Mouse (Mus musculus): Measurements from ENCODE around the gene Phc2. TPM values are rescaled to one million over a fixed set of nuclear protein-coding genes. Genes with fewer than 3 reads are reported as not detected.

The Phc2 gene
- total RNA-seq, 2 experiments from 2014 or later, result 17.3 to 25.1 TPM

- TF ChIP-seq CTCF (IDR thresholded peaks at IDR 0.05), result no peak
- H3K4me3 ChIP-seq, result no peak overlapping the region
- intact Hi-C loops (cut with DNase I), result no loop called here
Observed at GRCm38 (mm10) chr4:128705138-128705720, 50.7 kb downstream of the Phc2 start.

GRCm38 (mm10) chr4:128706626-128707025 lies 52.1 kb downstream of the Phc2 start:
- TF ChIP-seq CTCF (IDR thresholded peaks at IDR 0.05), result peak; percentile 14; the same call in 1 of the 2 replicates
- Histone ChIP-seq H3K27ac (no peak overlapping the region), H3K4me3 (no peak overlapping the region)
- no peak for DNase-seq
- intact Hi-C loops (cut with DNase I), result no loop called here

More at GRCm38 (mm10) chr4:128705138-128705720, 50.7 kb downstream of the Phc2 start:
- DNase-seq, result no peak
- H3K27ac ChIP-seq, result no peak overlapping the region

GRCm38 (mm10) chr4:128707384-128707783 lies 52.9 kb downstream of the Phc2 start:
- Histone ChIP-seq H3K27ac (no peak overlapping the region), H3K4me3 (no peak overlapping the region)
- DNase-seq, result no peak
- intact Hi-C loops (cut with DNase I), result no loop called here
- TF ChIP-seq CTCF (IDR thresholded peaks at IDR 0.05), result no peak

GRCm38 (mm10) chr4:128709061-128709780 lies 54.7 kb downstream of the Phc2 start:
- no peak overlapping the region for H3K4me3 ChIP-seq
- intact Hi-C loops (cut with DNase I), result no loop called here
- DNase-seq, result no peak
- H3K27ac ChIP-seq, result no peak overlapping the region
- no peak for TF ChIP-seq CTCF (IDR thresholded peaks at IDR 0.05)

- TF ChIP-seq CTCF (IDR thresholded peaks at IDR 0.05), result no peak
- Histone ChIP-seq H3K4me3 (no peak overlapping the region), H3K27ac (no peak overlapping the region)
- intact Hi-C loops (cut with DNase I), result loop anchor here (5.0 kb wide), 1 partner anchor 97 kb away; the partner anchor contains the start of gene Zscan20
- no peak for DNase-seq
Observed at GRCm38 (mm10) chr4:128709781-128710166, 55.3 kb downstream of the Phc2 start.

GRCm38 (mm10) chr4:128710286-128710685 lies 55.8 kb downstream of the Phc2 start:
- no peak for TF ChIP-seq CTCF (IDR thresholded peaks at IDR 0.05)
- Histone ChIP-seq H3K27ac (no peak overlapping the region), H3K4me3 (no peak overlapping the region)
- no peak for DNase-seq
- intact Hi-C loops (cut with DNase I), result loop anchor here (5.0 kb wide), 1 partner anchor 98 kb away; the partner anchor contains the start of gene Zscan20

GRCm38 (mm10) chr4:128710800-128711199 lies 56.3 kb downstream of the Phc2 start:
- TF ChIP-seq CTCF (IDR thresholded peaks at IDR 0.05), result no peak
- no peak for DNase-seq
- intact Hi-C loops (cut with DNase I), result loop anchor here (1.0 to 5.0 kb wide), 3 partner anchors 66 to 148 kb away; partner anchors contain the start of gene Zscan20
- no peak overlapping the region for H3K4me3 ChIP-seq
- H3K27ac ChIP-seq, result no peak overlapping the region

GRCm38 (mm10) chr4:128711455-128712135 lies 57.1 kb downstream of the Phc2 start:
- DNase-seq, result peak; percentile 91
- no peak; the same call in 1 of the 2 replicates for TF ChIP-seq CTCF (IDR thresholded peaks at IDR 0.05)
- peak overlapping the region; percentile 65 for H3K4me3 ChIP-seq
- intact Hi-C loops (cut with DNase I), result loop anchor here (1.0 to 5.0 kb wide), 3 partner anchors 65 to 147 kb away; partner anchors contain the start of gene Zscan20
- peak overlapping the region; percentile 71 for H3K27ac ChIP-seq

- intact Hi-C loops (cut with DNase I), result loop anchor here (5.0 kb wide), 1 partner anchor 100 kb away; the partner anchor contains the start of gene Zscan20
- no peak for TF ChIP-seq CTCF (IDR thresholded peaks at IDR 0.05)
- Histone ChIP-seq H3K4me3 (peak overlapping the region; percentile 65), H3K27ac (peak overlapping the region; percentile 71)
- peak; percentile 61 for DNase-seq
Observed at GRCm38 (mm10) chr4:128712136-128712655, 57.7 kb downstream of the Phc2 start.

- no peak for TF ChIP-seq CTCF (IDR thresholded peaks at IDR 0.05)
- intact Hi-C loops (cut with DNase I), result loop anchor here (5.0 kb wide), 1 partner anchor 101 kb away; the partner anchor contains the start of gene Zscan20
- Histone ChIP-seq H3K4me3 (no peak overlapping the region), H3K27ac (no peak overlapping the region)
- no peak for DNase-seq
Observed at GRCm38 (mm10) chr4:128712941-128713340, 58.4 kb downstream of the Phc2 start.

GRCm38 (mm10) chr4:128715241-128716204 lies 61.0 kb downstream of the Phc2 start:
- DNase-seq, result no peak
- intact Hi-C loops (cut with DNase I), result no loop called here
- TF ChIP-seq CTCF (IDR thresholded peaks at IDR 0.05), result no peak
- Histone ChIP-seq H3K27ac (no peak overlapping the region), H3K4me3 (no peak overlapping the region)

Measured in gastrocnemius, adult 2 months (tissue).